Mouse (Mus musculus) liver, postnatal 0 days (tissue): ENCODE results near the gene Rec114.

Source experiments
- CTCF ChIP-seq: sonication (generic); IDR thresholded peaks from 2 replicates; pipeline ENCODE4 v1.5.1; 2016; ENCODE audit warnings: antibody characterized with exemption, low read depth
- EP300 ChIP-seq: IDR thresholded peaks from 2 replicates; pipeline ENCODE4 v1.6.1; 2016; ENCODE audit warnings: antibody characterized with exemption, low read depth, mild to moderate bottlenecking

DNA sequence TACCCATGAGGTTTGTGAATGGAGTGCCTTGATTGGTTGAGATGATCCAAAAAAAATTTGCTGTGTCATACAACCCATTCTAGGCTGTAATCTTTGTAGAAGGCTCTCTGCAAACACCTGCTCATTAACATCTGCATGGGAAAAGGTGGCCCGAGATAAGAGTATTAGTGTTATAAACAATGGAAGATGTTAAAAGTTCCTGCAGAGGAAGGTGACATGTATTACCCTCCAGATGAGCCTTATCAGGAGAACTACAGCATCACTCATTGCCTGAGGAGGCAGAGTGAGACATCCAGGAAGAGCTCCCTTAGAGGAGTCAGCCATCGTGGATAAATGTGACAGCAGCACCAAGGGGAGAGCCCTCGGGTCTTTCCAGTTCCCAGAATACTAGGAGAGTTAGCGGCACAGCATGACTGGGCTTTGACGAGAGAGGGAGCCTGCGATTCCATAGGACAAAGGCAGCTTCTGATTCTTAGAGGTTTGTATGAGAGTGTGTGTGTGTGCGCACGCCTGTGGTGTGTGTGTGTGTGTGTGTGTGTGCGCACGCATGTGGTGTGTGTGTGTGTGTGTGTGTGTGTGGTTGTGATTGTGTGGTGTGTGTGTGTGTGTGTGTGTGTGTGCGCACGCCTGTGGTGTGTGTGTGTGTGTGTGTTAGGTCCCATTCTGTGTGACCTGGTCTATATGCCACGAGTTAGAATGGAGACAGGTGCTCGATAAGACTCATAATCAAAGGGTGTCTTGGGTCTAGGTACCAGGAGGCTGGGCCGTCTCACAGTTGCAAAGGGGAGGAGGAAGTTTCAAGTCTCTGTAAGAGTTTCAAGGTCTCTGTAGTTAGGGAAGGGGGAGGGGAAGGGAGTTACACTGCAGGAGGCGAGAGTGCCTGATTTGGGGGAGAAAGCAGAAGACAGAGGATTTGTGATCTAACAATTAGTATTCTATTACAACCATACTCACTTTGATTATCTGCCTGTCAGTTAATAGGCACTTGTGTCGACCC is 23.5 kb upstream of the Rec114 start:
- TF ChIP-seq CTCF: no peak
- TF ChIP-seq EP300: no peak
